Mouse (Mus musculus) C2C12 (cell line): ENCODE measurements around the gene P2rx4. TPM values are rescaled to one million over a fixed set of nuclear protein-coding genes. Genes with fewer than 3 reads are reported as not detected.

Experiments used
- H3K27me3 ChIP-seq: one replicate; pipeline ENCODE4 v1.6.1; 2011; ENCODE audit not compliant: control insufficient read depth, insufficient read depth, insufficient read length
- H3K36me3 ChIP-seq: one replicate; pipeline ENCODE4 v1.6.1; 2011; ENCODE audit not compliant: control insufficient read depth, insufficient read depth
- H3K4me3 ChIP-seq: one replicate; pipeline ENCODE4 v1.5.1; 2011; ENCODE audit warnings: mild to moderate bottlenecking, control low read depth; ENCODE audit not compliant: poor library complexity, insufficient read depth, severe bottlenecking
- H3K79me2 ChIP-seq: one replicate; pipeline ENCODE4 v1.6.1; 2011; ENCODE audit not compliant: control insufficient read depth, insufficient read depth
- H3K79me3 ChIP-seq: one replicate; pipeline ENCODE4 v1.6.1; 2011; ENCODE audit warnings: low read depth, control low read depth
- H3ac ChIP-seq: one replicate; pipeline ENCODE3; 2011; ENCODE audit warnings: low read depth; ENCODE audit not compliant: control insufficient read depth, insufficient read length
- CEBPB ChIP-seq: IDR thresholded peaks from one replicate; pipeline ENCODE4 v1.6.1; 2011; ENCODE audit warnings: low read depth, mild to moderate bottlenecking, control low read depth, moderate library complexity
- CTCF ChIP-seq: IDR thresholded peaks from one replicate; pipeline ENCODE4 v1.5.1; 2011; ENCODE audit not compliant: control insufficient read depth, insufficient read depth, insufficient read length
- FOSL1 ChIP-seq: IDR thresholded peaks from one replicate; pipeline ENCODE4 v1.8.0; 2011; ENCODE audit warnings: mild to moderate bottlenecking, low read length; ENCODE audit not compliant: poor library complexity, insufficient read depth, severe bottlenecking
- MAX ChIP-seq: IDR thresholded peaks from one replicate; pipeline ENCODE4 v1.6.1; 2011; ENCODE audit warnings: mild to moderate bottlenecking, control low read depth
- MYOD1 ChIP-seq: IDR thresholded peaks from one replicate; pipeline ENCODE4 v1.6.1; 2011; ENCODE audit warnings: low read depth; ENCODE audit not compliant: control insufficient read depth, insufficient read length
- MYOG ChIP-seq: IDR thresholded peaks from one replicate; pipeline ENCODE4 v1.6.1; 2011; ENCODE audit not compliant: control insufficient read depth, insufficient read length; ENCODE audit errors: extremely low read depth
- USF1 ChIP-seq: IDR thresholded peaks from one replicate; pipeline ENCODE4 v1.6.1; 2011; ENCODE audit warnings: low read depth, mild to moderate bottlenecking, control low read depth, moderate library complexity
- polyA plus RNA-seq: library from polyadenylated mRNA; unstranded; fragments of >200 nt; fragmentation: generic; extraction: Trizol; gene quantifications from one replicate; pipeline ENCODE4 v1.2.1, GENCODE M21; 2012; ENCODE audit warnings: missing spikeins

Gene P2rx4
- polyA plus RNA-seq, 1 experiment: 11.0 TPM

DNA sequence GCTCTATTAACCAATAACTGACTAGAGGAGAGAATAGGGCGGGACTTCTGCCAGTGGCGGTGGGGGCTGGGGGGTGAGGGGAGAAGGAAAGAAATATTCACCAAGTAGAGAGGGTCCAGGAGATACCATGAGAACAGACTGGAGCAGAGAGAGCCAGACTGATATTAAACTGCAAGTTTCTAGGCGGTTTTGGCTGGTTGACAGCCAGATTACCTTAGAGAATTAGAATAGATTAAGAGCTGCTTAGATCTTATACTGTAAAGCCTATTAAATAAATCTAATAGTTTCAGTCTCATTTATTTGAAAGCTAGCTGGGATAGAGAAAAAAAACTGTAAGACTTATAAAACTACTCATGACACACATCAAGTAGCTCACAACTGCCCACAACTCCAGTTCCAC, 2.2 kb upstream of the P2rx4 start:
- Histone ChIP-seq H3K27me3 (no peaks in the 10 kb centered on the region), H3K4me3 (no peak overlapping the region), H3K36me3 (no peaks in the 10 kb centered on the region), H3K79me3 (no peaks in the 10 kb centered on the region), H3ac (no peak overlapping the region), H3K79me2 (no peaks in the 10 kb centered on the region)
- TF ChIP-seq MYOG (no peak), MAX (no peak), CTCF (no peak), USF1 (no peak), MYOD1 (no peak), CEBPB (no peak), FOSL1 (no peak)

GRCm38 (mm10) chr5:122706917-122707275, 448 bp upstream of the P2rx4 start:
- Histone ChIP-seq H3K79me3 (no peaks in the 10 kb centered on the region), H3K36me3 (no peaks in the 10 kb centered on the region), H3ac (peak overlapping the region; percentile 80), H3K4me3 (peak overlapping the region; percentile 42), H3K79me2 (no peaks in the 10 kb centered on the region), H3K27me3 (no peaks in the 10 kb centered on the region)
- TF ChIP-seq MYOD1 (no peak), FOSL1 (no peak), CTCF (no peak), MAX (no peak), MYOG (no peak), CEBPB (no peak), USF1 (no peak)

DNA sequence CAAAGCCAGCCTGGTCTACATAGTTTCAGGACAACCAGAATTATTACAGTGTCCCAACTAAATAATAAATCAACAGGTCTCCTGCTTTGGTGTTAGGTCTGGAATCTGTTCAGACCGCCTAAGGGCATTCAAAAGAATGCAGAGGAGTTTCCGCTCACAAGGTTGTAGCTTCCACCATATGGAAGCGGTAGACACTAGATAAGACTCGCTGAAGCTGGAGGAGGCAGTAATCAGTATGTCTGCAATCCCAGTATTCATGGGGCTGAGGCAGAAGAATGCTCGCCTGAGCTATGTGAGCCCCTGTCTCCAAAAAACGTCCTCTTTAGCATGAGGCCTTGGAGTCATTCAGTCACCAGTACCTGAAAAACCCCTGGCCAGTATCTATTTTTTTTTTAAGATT, 1.5 kb downstream of the P2rx4 start:
- Histone ChIP-seq H3K27me3 (no peaks in the 10 kb centered on the region), H3K79me2 (no peaks in the 10 kb centered on the region), H3ac (no peak overlapping the region), H3K79me3 (no peaks in the 10 kb centered on the region), H3K4me3 (no peak overlapping the region), H3K36me3 (no peaks in the 10 kb centered on the region)
- TF ChIP-seq MYOD1 (no peak), MYOG (no peak), CTCF (no peak), FOSL1 (no peak), MAX (no peak), USF1 (no peak), CEBPB (no peak)

DNA sequence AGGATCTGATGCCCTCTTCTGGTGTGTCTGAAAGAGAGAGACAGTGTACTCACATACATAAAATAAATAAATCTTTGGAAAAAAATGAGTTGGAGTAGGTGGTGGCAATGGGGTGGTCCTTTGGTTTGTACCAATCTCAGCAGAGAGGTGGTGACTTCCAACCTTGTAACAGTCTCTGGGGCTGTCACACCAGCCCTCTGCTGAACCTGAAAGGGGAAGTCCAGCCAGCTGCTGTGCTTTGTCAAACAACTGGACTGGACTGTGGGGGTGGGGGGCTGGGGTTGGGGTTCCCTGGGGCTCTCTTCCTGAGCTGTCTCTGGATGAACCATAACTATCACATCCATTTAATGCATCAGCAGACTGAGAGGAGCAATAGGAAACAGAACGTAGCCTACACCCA, 8.4 kb downstream of the P2rx4 start:
- H3K36me3 ChIP-seq: no peaks in the 10 kb centered on the region
- H3ac ChIP-seq: no peak overlapping the region
- H3K79me2 ChIP-seq: no peaks in the 10 kb centered on the region
- no peaks in the 10 kb centered on the region for H3K79me3 ChIP-seq
- H3K27me3 ChIP-seq: no peaks in the 10 kb centered on the region
- no peak overlapping the region for H3K4me3 ChIP-seq
- TF ChIP-seq FOSL1 (no peak), CEBPB (no peak), CTCF (no peak), MYOG (no peak)

DNA sequence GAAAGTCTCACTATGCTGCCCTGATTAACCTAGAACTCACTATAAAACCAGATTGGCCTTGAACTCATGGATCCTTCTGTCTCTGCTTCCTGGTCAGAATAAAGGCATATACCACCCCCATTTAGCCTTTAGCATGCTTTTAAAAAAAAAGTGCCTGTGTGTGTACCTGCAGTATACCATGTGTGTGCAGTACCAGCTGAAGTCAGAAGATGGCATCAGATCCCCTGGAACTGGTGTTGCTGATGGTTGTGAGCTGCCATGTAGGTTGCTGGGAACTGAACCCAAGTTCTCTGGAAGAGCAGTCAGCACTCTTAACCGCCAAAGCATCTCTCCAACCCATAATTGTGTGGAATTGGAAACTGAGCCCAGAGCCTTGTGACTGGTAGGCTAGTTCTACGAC, 9.4 kb downstream of the P2rx4 start:
- H3K79me3 ChIP-seq: no peaks in the 10 kb centered on the region
- H3K79me2 ChIP-seq: no peaks in the 10 kb centered on the region
- TF ChIP-seq CTCF: no peak
- TF ChIP-seq CEBPB: no peak
- TF ChIP-seq MAX: no peak
- no peak for TF ChIP-seq USF1
- TF ChIP-seq FOSL1: no peak
- TF ChIP-seq MYOG: no peak
- no peak for TF ChIP-seq MYOD1
- H3K4me3 ChIP-seq: no peak overlapping the region
- H3K27me3 ChIP-seq: no peaks in the 10 kb centered on the region
- H3K36me3 ChIP-seq: no peaks in the 10 kb centered on the region
- H3ac ChIP-seq: no peak overlapping the region

GRCm38 (mm10) chr5:122718400-122718799, 11.1 kb downstream of the P2rx4 start:
- TF ChIP-seq MAX (no peak), CEBPB (no peak), MYOG (no peak), MYOD1 (no peak), CTCF (no peak), USF1 (no peak), FOSL1 (no peak)
- Histone ChIP-seq H3K79me2 (no peaks in the 10 kb centered on the region), H3K27me3 (no peaks in the 10 kb centered on the region), H3K79me3 (no peaks in the 10 kb centered on the region), H3ac (no peak overlapping the region), H3K36me3 (no peaks in the 10 kb centered on the region), H3K4me3 (no peak overlapping the region)
